Mouse (Mus musculus) thymus, postnatal 36 days (tissue): Measurements from ENCODE around the gene Rab3ip.

ENCODE experiments used
- DNase-seq, 2 experiments: peaks; one replicate each; pipeline ENCODE4 v3.0.0; 2022; ENCODE audit warnings: mixed read lengths in 2 of 2

Rab3ip gene

DNA sequence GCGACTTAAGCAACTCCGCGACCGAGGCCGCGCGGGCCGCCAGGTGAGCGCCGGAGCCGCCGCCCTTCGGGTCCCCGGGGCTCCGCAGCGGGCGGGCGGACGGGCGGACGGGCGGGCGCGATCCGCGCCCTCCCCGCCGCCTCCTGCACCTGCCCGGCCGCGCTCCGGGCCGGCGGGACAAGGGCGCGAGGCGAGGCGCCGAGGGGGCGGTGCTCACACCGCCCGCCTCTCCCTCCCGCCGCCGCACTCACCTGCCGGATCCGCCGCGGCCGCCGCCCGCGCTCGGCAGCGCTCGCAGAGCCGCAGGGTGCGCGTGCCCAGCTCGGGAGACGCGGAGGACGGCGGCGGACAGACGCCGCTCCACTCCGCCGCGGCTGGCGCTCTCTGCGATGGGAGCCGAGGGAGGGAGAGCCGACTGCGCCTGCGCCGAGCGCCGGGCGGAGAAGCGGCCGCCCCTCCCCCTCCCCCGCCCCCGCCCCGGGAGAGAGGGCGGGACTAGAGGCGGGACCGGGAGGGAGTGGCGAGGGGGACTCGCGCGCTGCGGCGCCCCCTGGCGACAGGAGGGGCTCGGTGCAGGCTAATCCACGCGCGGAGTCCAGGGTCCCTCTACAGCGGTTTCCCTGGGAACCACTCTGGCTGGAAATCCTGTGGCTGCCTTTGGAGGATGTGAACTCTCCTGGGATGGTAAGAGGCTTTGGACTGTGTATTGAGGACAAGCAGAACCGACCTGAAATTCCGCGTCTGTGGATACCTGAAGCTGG lies at the start of gene Rab3ip:
TSS of gene Rab3ip (minus strand) at position 761 of the 761 bp plus-strand sequence.
- DNase-seq = peak; percentile 89 to 91

DNA sequence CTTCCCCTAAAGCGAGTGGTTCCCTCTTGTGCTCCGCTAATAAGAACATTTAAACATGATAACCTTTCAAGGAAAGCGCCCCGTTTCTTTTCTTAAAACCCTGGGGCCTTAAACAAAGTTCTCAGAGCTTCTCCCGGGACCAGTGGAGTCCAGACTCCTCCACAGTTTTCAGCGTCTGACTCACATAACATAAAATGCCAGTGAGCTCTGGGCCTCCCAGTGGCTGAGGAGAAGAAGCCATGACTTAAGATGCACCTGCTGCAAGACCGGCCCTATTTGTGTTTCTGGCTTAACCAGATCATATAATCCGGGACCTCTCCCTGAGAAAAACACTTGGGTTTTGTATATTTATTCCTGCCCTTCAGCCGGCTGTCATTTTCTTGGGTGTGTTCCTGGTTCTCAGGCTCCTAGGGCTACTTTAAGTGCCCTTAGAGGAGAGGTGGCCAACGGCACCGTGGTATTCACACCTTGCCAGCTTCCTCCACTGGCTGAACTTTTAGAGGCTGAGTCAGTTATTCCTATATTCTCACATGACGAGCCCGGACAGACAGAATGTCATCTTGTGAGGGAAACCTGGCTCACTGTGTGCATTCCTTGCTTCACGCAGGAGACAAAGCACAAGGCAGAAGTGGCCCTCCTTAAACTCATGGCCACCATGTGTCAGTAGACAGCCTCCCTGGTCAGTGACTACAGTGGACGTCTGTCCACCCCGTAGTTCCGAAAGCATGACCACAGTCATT lies 48.3 kb upstream of the Rab3ip start:
- DNase-seq = no peak

- DNase-seq = no peak
Observed at GRCm38 (mm10) chr10:116996236-116996600, 45.6 kb upstream of the Rab3ip start.

- no peak for DNase-seq
Observed at GRCm38 (mm10) chr10:116995584-116996235, 45.1 kb upstream of the Rab3ip start.

DNA sequence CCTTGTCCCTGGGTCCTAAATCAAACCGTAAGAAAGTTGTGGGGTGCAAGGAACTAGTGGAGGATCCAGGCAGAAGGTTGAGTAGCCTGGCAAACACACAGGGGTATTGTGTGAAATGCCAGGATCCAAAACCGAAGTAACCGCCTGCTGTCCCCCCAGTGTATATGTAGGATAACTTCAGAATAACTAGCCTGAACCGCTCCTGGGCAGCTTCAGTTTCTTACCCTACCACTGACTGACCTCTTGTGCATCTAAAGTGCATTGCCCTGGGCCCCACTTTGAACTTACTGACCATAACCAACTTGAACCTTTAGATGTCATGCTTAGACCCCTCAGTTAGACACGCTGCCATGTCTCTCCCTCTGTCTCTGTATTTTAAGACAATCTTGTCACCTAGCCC lies 44.6 kb upstream of the Rab3ip start:
- DNase-seq = no peak

DNA sequence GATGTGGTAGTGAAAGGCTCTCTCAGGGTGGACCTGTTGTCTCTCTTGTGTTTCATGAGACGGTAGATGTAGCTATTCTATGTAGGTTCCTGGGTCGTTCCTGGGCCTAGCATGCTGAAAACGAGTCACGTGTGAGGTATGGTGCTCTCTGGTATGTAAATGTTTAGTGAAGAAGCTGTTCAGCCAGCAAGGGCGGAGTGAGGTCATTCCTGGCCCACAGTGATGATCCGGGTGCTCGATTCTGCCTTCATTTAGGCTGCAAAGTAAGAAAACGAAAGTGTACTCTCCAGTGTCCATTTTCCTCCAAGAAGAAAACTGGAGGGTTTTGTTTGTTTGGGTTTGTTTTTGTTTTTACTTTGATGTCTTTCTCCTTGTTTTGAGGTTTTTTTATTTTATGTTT lies 43.4 kb upstream of the Rab3ip start:
- no peak for DNase-seq

DNA sequence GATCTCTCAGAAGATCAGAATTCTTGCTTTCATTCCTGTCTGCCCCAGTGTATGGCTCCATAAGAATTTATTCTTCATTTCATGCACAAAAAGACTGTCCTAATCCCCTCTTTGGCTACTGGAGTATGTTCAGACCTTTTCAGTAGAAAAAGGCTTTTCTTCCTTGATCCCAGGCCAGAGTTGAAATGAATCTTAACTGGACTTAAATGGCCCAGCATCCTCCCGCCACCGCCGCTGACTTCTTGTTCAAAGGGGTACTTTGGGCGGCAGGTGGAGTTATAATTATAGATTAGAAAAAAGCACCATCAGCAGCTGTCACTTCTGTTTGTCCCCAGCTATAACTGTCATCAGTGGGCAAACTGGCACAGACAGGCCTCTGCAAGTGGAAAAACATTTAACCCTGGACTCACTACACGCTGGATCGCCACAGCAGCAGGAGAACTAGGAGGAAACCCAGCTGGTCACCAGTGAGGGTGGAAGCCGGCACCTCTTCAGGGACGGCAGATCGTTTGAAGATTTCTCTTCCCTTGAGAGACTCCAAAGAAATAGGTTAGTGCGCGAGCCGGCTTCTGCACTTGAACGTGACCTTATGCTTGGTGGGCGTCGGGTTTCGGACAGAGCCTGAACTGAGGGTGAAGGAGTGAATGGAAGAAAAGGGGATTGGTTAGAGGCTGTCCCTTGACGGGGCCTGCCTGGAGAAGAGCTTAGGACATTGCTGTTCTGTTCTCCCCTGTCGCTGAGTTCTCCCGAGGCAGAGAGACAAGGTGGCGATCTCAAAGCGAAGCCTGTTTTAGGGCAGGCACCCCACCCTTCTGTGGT lies 35.9 kb upstream of the Rab3ip start, which contains the start of gene Best3:
TSS of gene Best3 (plus strand) at position 51 of the 819 bp plus-strand sequence.
- DNase-seq = no peak

GRCm38 (mm10) chr10:116984836-116985235 lies 34.3 kb upstream of the Rab3ip start:
- DNase-seq = no peak

DNA sequence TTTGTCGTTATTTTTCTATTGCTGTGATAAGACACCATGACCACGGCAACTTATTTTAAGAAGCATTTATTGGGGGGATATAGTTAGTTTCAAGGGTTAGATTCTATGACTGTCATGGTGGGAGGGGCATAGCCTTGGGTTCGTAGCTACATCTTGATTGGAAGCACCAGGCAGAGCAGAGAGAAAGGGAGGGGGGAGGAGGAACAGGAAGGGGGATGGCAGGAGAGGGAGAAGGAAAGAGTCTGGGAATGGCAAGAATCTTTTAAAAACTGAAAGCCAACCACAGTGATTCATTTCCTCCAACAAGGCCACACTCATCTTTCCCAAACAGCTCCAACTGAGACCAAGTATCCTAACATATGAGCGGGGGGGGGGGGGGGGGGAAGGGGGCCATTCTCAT lies 32.0 kb upstream of the Rab3ip start:
- DNase-seq = no peak

DNA sequence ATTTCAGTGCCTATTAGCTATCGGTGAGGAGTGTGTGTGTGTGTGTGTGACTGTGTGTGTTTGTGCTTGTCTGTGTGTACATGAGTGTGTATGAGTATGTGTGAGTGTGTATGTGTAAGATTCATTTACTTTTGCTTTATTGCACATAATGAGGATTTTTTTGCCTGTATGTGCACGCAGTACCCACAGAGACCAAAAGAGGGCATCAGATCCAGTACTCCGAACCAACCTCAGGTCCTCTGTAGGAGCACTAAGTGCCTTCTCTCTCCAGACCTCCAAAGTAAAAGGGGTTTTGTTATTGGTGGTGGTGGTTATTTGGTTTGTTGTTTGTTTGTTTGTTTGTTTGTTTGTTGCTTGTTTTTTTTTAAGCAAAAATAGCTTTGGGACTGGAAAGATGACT lies 30.3 kb upstream of the Rab3ip start:
- DNase-seq = peak; percentile 20 to 37

- DNase-seq = no peak
Observed at GRCm38 (mm10) chr10:116980273-116980672, 29.7 kb upstream of the Rab3ip start.

GRCm38 (mm10) chr10:116978841-116979240 lies 28.3 kb upstream of the Rab3ip start:
- no peak for DNase-seq

GRCm38 (mm10) chr10:116977858-116978257 lies 27.3 kb upstream of the Rab3ip start:
- DNase-seq = no peak

- DNase-seq = no peak
Observed at GRCm38 (mm10) chr10:116977455-116977854, 26.9 kb upstream of the Rab3ip start.

DNA sequence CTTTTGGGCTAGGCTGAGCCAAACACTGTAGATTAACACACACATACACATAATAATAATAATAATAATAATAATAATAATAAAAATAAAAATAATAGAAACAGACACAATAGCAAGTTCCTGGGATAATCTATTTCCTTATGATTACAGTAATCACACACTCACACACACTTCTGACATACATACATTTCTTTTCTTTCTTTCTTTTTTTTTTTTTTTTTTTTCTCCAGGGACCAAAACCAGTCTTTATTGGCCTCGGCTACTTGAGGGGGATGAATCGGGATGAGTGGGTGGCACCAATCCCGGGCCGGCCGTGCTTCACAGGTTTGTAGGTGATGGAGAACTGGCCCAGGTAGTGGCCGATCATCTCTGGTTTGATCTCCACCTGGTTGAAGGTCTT lies 21.9 kb upstream of the Rab3ip start, which contains the start of gene Gm10271:
TSS of gene Gm10271 (minus strand) at position 101 of the 400 bp plus-strand sequence.
- DNase-seq = no peak

GRCm38 (mm10) chr10:116968741-116969140 lies 18.2 kb upstream of the Rab3ip start:
- DNase-seq = no peak

GRCm38 (mm10) chr10:116966065-116966464 lies 15.5 kb upstream of the Rab3ip start:
- DNase-seq = no peak

- DNase-seq = no peak
Observed at GRCm38 (mm10) chr10:116965297-116965696, 14.7 kb upstream of the Rab3ip start.

DNA sequence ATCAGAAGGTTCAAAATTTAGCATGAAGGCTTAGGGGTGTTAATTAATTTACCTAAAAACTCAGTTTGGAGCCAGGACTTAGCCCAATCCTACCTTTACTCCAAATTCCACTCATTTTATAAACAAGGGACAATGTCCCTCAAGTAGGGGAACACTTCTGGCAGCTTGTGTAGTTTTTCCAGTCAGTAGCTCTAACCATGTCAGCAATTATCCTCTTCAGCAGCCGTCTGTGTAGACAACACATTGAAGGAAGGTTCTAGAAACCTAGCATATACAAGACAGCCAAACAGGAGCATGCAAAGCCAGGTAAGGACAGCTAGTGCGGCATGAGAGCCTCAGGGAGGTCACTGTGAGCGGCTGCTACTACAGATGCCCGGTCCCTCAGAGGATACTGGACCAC lies 14.0 kb upstream of the Rab3ip start:
- no peak for DNase-seq

DNA sequence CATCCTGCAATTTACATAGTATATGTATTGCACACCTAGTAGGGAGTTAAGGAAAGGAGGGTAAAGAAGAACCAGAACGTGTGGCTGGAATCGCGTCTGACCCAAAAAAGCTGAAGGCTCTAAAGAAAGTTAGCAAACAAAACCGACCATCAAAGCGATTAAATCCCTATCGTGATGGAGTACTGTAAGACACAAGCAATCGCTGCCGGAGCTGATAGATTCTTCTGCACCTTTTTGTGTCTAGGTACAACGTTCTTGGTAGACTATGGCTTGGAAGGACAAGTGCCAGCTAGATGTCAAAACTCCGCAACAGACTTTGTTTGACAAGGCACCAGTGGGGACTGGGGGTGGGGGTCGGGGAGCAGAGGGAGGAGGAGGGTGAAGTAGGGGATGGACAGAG lies 13.5 kb upstream of the Rab3ip start:
- DNase-seq = no peak

DNA sequence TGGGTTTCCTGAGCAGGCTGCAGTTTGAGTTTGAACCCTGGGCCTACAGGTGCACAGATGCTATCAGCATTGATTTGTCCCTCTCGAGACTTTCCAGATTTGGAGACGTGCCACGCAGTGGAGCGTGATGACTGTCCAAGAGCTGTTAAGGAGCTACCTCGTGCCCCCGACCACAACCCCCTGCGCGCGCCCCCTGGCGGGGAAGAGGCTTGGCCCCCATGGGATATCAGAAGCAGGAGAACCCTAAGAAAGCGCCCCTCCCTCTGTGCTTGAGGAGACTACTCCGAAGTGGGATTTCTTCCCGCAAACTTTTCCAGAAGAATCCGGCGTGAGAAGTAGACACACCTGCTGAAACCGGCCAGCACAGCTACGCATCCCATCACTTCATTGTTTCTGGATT lies 12.2 kb upstream of the Rab3ip start:
- DNase-seq = peak; percentile 32 to 43

GRCm38 (mm10) chr10:116962152-116962551 lies 11.6 kb upstream of the Rab3ip start:
- no peak for DNase-seq
